Mouse (Mus musculus) hindbrain, embryonic 14.5 days (tissue): ENCODE data around the gene Gm45140. TPM values are rescaled to one million over a fixed set of nuclear protein-coding genes. Genes with fewer than 3 reads are reported as not detected.

Experiments used
- ATAC-seq: fragments of 200-750 bp; cut with Nextera tagmentation; 2 replicates; pipeline ENCODE4 v1.8.0; 2017; ENCODE audit warnings: moderate number of reproducible peaks, mild to moderate bottlenecking, moderate TSS enrichment, moderate library complexity; ENCODE audit not compliant: low FRiP score
- DNase-seq: peaks from one replicate; pipeline ENCODE4 v3.0.0-alpha.2; 2015; ENCODE audit warnings: low spot score
- H3K27ac ChIP-seq: fragments of 300-500 bp; sonication (generic); 2 replicates; pipeline ENCODE4 v1.5.1; 2014; ENCODE audit warnings: mild to moderate bottlenecking, moderate library complexity
- H3K27me3 ChIP-seq: fragments of 300-500 bp; sonication (generic); 2 replicates; pipeline ENCODE4 v1.6.1; 2014; ENCODE audit warnings: mild to moderate bottlenecking, low read length, mixed read lengths; ENCODE audit not compliant: control insufficient read depth, insufficient read depth
- H3K36me3 ChIP-seq: fragments of 300-500 bp; sonication (generic); replicated peaks from 2 replicates; pipeline ENCODE4 v1.6.1; 2014; ENCODE audit not compliant: control insufficient read depth, insufficient read depth
- H3K4me1 ChIP-seq: fragments of 300-500 bp; sonication (generic); replicated peaks from 2 replicates; pipeline ENCODE4 v1.6.1; 2014; ENCODE audit warnings: antibody characterized with exemption, low read length, mixed read lengths; ENCODE audit not compliant: control insufficient read depth, insufficient read depth
- H3K4me2 ChIP-seq: fragments of 300-500 bp; sonication (generic); replicated peaks from 2 replicates; pipeline ENCODE4 v1.6.1; 2014; ENCODE audit warnings: mild to moderate bottlenecking, moderate library complexity
- H3K4me3 ChIP-seq: fragments of 300-500 bp; sonication (generic); replicated peaks from 2 replicates; pipeline ENCODE4 v1.5.1; 2014; ENCODE audit warnings: mild to moderate bottlenecking, low read length
- H3K9ac ChIP-seq: fragments of 300-500 bp; sonication (generic); 2 replicates; pipeline ENCODE4 v1.6.1; 2014
- H3K9me3 ChIP-seq: fragments of 300-500 bp; sonication (generic); 2 replicates; pipeline ENCODE4 v1.6.1; 2016; ENCODE audit warnings: low read length; ENCODE audit not compliant: control insufficient read depth
- WGBS: fragments of 180-500 bp; shearing (Covaris S2); extraction: QIAGEN DNeasy Blood & Tissue Kit; methylation state at CpG from one replicate; pipeline ENCODE4 v1.1.7; 2014; 5-methylcytosine and 5-hydroxymethylcytosine counted together
- polyA plus RNA-seq: library from polyadenylated mRNA; unstranded; fragments of >200 nt; fragmentation: Nextera tagmentation; extraction: Ambion mirVana; gene quantifications from 2 replicates; pipeline ENCODE4 v1.2.1, GENCODE M21; 2014

The Gm45140 gene
- polyA plus RNA-seq, 1 experiment from 2014 or later = 1.1 TPM

DNA sequence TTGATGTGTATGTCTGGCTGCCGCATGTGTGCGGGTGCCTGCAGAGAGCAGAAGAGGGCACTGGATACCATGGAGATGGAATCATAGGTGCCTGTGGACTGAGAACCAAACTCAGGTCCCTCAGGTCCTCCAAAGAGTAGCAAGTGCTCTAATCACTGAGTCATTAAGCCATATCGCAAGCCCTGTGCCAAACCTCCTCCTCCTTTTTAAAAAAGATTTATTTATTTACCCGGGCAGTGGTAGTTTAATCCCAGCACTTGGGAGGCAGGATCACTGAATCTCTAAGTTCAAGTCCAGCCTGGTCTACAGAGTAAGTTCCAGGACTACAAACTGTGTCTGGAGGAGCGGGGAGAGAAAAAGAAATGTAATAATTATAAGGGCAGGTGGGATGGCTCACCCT is 21.1 kb downstream of the Gm45140 start:
- Histone ChIP-seq H3K4me2 (no peak overlapping the region), H3K9ac (no peak overlapping the region), H3K9me3 (no peaks in the 10 kb centered on the region), H3K27me3 (no peaks in the 10 kb centered on the region), H3K4me1 (peaks cover 12% of the 10 kb centered on the region), H3K4me3 (no peak overlapping the region), H3K27ac (no peak overlapping the region), H3K36me3 (peaks cover 60% of the 10 kb centered on the region)
- no peak for DNase-seq
- WGBS = 94% methylated on average over 5 of the region's 5 CpGs
- no peak for ATAC-seq

DNA sequence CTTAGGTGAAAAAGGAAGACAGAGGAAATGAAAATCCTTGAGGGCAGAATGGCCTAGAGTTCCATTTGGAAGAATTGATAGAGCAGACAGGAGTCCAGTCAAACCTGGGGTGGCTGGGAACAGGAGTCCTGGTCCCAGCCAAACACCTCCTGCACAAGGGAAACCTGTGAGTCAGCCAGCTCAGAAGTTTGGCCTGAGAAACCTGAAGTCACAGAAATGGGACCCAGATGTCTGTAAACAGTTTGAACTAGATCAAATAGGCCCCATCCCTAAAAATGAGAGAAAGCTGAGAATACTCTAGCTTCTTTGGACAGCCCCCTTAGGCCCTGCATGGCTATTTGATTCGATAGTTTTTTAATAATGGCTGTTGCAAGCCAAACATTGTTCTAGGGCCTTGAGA is 22.9 kb downstream of the Gm45140 start:
- Histone ChIP-seq H3K4me1 (peaks cover 12% of the 10 kb centered on the region), H3K9ac (peak overlapping the region; percentile 74), H3K9me3 (no peaks in the 10 kb centered on the region), H3K36me3 (peaks cover 41% of the 10 kb centered on the region), H3K4me3 (peak overlapping the region; percentile 57; the same call in 1 of the 2 replicates), H3K27ac (no peak overlapping the region), H3K4me2 (peak overlapping the region; percentile 74), H3K27me3 (no peaks in the 10 kb centered on the region)
- ATAC-seq (no peak), DNase-seq (no peak)
- WGBS = 97% methylated on average over 1 of the region's 1 CpGs

DNA sequence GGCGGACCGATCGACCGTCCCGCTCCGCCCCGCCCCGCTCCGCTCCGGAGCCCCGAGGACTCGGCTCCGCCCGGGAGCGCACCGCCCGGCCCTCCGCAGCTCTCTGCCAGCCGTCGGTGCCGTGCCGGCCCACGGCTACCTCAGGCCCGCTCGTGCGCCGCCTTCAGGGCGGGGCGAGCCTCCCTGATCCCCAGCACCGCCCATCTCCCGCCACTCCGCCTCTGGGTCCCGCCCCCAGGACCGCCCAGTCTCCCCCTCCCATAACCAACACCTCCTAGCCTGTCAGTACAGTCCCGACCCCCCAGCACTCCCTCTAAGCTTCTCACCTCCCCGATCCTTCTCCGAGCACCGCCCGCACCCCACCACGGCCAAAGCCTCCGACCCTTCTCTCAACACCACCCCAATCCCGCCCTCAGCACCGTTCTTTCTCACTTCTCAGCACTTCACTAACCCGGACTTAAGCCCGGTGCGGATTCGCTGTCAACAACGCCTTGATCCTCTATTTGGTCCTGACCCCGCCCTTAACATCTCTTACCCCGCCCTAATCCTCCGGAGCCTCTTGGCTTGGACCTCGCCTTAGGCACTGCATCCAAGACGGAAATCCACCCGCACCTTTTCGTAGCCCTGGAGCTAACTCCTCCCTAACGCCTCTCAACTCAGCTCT is 23.8 kb downstream of the Gm45140 start, which contains the start of gene Rab43:
Rab43 (minus strand) TSS at position 490 of the 664 bp plus-strand sequence.
- Histone ChIP-seq H3K36me3 (peaks cover 33% of the 10 kb centered on the region), H3K9me3 (no peaks in the 10 kb centered on the region), H3K4me2 (peak within 1 kb of the TSS; percentile 74), H3K9ac (peak within 1 kb of the TSS; percentile 74), H3K4me1 (peaks cover 12% of the 10 kb centered on the region), H3K27ac (peak within 1 kb of the TSS; percentile 40; the same call in 1 of the 2 replicates), H3K27me3 (no peaks in the 10 kb centered on the region), H3K4me3 (peak within 1 kb of the TSS; percentile 57)
- peak; percentile 96 for ATAC-seq
- DNase-seq = peak; percentile 82
- WGBS = 0% methylated on average over 53 of the region's 56 CpGs

DNA sequence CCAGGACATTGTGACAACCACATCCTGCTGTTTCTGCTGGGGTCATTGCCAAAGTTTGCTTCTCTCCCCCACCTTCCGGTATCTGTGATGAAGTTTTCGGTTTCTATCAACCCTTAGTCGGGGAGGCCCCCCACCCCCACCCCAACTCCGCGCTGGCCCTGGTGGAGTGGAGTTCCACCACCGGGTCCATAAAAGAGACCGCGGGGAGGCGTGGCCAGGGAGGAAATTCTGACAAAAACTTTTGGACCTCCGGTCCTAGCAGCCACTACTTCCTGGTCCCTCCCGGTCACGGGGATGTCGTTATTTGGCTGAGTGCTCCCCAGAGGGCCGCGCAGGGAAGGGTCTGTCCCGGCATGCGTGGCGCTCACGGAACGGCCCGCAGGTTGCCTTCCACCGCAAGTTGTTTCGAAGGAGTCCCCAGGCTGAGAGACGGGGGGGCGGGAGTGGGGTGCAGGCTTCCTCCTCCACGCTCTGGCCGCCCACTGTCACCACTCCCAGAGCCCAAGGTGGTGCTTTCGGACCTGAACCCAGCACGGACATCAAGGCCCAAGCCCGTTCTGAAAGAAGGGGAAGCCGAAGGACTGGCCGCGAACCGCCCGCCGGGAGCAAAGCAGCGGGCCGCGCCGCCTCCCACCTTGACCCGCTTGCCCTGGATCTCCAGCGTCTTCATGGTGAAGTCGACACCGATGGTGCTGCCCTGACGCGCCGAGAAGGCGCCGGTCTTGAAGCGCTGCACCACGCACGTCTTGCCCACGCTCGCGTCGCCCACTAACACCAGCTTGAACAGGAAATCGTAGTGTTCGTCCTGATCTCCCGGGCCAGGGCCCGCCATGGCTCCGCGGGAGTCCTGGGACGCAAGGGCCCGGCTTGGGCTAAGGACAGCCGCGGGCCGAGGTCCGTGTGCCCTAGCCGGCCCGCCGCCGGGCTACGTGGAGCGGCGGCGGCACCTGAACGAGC is 24.6 kb downstream of the Gm45140 start:
- H3K4me1 ChIP-seq = peaks cover 12% of the 10 kb centered on the region
- H3K4me2 ChIP-seq = peak overlapping the region; percentile 74
- DNase-seq (peak; percentile 50), ATAC-seq (peak; percentile 27)
- WGBS = 1% methylated on average over 77 of the region's 77 CpGs
- H3K9me3 ChIP-seq = no peaks in the 10 kb centered on the region
- peak overlapping the region; percentile 74 for H3K9ac ChIP-seq
- peak overlapping the region; percentile 40; the same call in 1 of the 2 replicates for H3K27ac ChIP-seq
- peaks cover 25% of the 10 kb centered on the region for H3K36me3 ChIP-seq
- H3K4me3 ChIP-seq = peak overlapping the region; percentile 57
- no peaks in the 10 kb centered on the region for H3K27me3 ChIP-seq

- H3K9ac ChIP-seq = 0 out of 2 replicates have a peak overlapping the region, but pooled peaks have one; percentile 74
- H3K4me3 ChIP-seq = peak overlapping the region; percentile 57
- peaks cover 12% of the 10 kb centered on the region for H3K4me1 ChIP-seq
- no peaks in the 10 kb centered on the region for H3K27me3 ChIP-seq
- no peaks in the 10 kb centered on the region for H3K9me3 ChIP-seq
- no peak overlapping the region for H3K27ac ChIP-seq
- WGBS = 46% methylated on average over 6 of the region's 6 CpGs
- no peak for ATAC-seq
- no peak for DNase-seq
- peak overlapping the region; percentile 74 for H3K4me2 ChIP-seq
- peaks cover 20% of the 10 kb centered on the region for H3K36me3 ChIP-seq
Measured at GRCm38 (mm10) chr6:87810311-87810710, 25.3 kb downstream of the Gm45140 start.

GRCm38 (mm10) chr6:87809651-87810161 is 25.9 kb downstream of the Gm45140 start:
- H3K27me3 ChIP-seq = no peaks in the 10 kb centered on the region
- 92% methylated on average over 6 of the region's 6 CpGs for WGBS
- H3K9ac ChIP-seq = 0 out of 2 replicates have a peak overlapping the region, but pooled peaks have one; percentile 3
- no peak overlapping the region for H3K4me3 ChIP-seq
- H3K9me3 ChIP-seq = no peaks in the 10 kb centered on the region
- no peak overlapping the region for H3K27ac ChIP-seq
- peaks cover 12% of the 10 kb centered on the region for H3K4me1 ChIP-seq
- DNase-seq = no peak
- H3K36me3 ChIP-seq = peaks cover 17% of the 10 kb centered on the region; the same call in 1 of the 2 replicates
- ATAC-seq = no peak
- H3K4me2 ChIP-seq = peak overlapping the region; percentile 74

DNA sequence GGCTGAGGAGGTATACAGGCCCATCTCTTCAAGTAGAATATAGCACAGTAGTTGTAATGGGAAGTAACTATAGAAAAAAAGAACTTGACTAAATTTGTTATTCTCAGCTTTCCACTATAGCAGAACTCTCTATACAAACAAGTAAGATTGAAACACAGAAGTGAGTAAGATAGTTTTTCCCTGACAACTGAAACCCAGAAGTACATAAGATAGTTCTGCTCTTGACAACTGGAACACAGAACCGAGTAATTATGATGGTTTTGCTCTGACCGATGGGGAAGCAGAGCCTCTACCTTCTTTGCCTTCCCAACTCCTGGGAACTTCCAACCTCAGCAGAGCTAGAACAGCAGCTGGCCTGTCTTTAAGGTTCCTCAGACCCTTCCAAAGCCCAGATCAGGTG is 26.5 kb downstream of the Gm45140 start:
- Histone ChIP-seq H3K36me3 (peaks cover 13% of the 10 kb centered on the region; the same call in 1 of the 2 replicates), H3K9me3 (no peaks in the 10 kb centered on the region), H3K27me3 (no peaks in the 10 kb centered on the region), H3K27ac (no peak overlapping the region), H3K4me3 (no peak overlapping the region), H3K9ac (0 out of 2 replicates have a peak overlapping the region, but pooled peaks have one; percentile 3), H3K4me2 (no peak overlapping the region), H3K4me1 (peaks cover 12% of the 10 kb centered on the region)
- 90% methylated on average over 2 of the region's 2 CpGs for WGBS
- no peak for DNase-seq
- ATAC-seq = no peak

- no peaks in the 10 kb centered on the region for H3K27me3 ChIP-seq
- no peak overlapping the region for H3K27ac ChIP-seq
- no peak for ATAC-seq
- H3K4me2 ChIP-seq = no peak overlapping the region
- H3K9me3 ChIP-seq = no peaks in the 10 kb centered on the region
- no peak overlapping the region for H3K4me3 ChIP-seq
- 80% methylated on average over 3 of the region's 3 CpGs for WGBS
- peaks cover 8% of the 10 kb centered on the region; the same call in 1 of the 2 replicates for H3K36me3 ChIP-seq
- peaks cover 12% of the 10 kb centered on the region for H3K4me1 ChIP-seq
- no peak for DNase-seq
- H3K9ac ChIP-seq = no peak overlapping the region
Measured at GRCm38 (mm10) chr6:87808521-87808920, 27.1 kb downstream of the Gm45140 start.
